Comparison of ENCODE assay signal across 31 mouse cellular contexts in the genomic region with DNA sequence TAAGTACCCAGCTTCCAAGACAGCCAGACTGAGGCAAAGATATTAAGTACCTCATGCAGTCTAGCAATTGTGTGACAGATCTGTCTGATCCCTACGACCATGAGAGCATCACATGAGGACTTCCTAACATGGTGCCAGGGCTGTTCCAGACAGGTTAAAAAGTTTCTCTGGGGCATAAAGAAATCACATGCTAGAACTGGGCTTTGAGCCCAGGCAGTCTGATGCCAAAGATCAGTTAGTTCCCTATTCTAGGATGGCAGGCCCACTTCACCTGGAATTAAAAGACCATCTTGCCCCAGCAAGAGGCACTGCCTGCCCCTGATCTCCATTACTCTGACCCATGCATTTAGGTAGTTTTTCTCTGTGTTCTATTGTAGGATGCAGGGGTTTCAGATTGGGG. TPM values are rescaled to one million over a fixed set of nuclear protein-coding genes. Genes with fewer than 3 reads are reported as not detected.
DNase-seq lines count a peak whose midpoint lies in the region; ATAC-seq and TF ChIP-seq lines count a peak whose summit lies in the region.
"Had no signal": no experiment of that assay in that cellular context is flagged by ENCODE, and none has a peak within 500 bp of the region (broad histone marks: within the 10 kb centered on the region; RNA-seq: fewer than 3 reads in every experiment).

No protein-coding gene starts in this region.

- H3K4me1 ChIP-seq in liver, adult 2 months (ENCODE audit: control insufficient read depth, insufficient read depth, low read length): no peaks in the 10 kb centered on the region
- H3K4me1 ChIP-seq in liver, postnatal 0 days (ENCODE audit: insufficient read depth): peaks cover 9% of the 10 kb centered on the region

- intact Hi-C loops in gastrocnemius, adult 2 months (cut with DNase I): loop anchor here (5.0 kb wide), 1 partner anchor 57 kb away; no protein-coding TSS in a partner anchor
- intact Hi-C loops in gastrocnemius, postnatal 14 days (cut with DNase I; ENCODE audit: low total_unique reads): no loop called here

- TF ChIP-seq CTCF in gastrocnemius, adult 2 months (IDR thresholded peaks at IDR 0.05): no peak
- TF ChIP-seq CTCF in liver, adult 2 months (IDR thresholded peaks at IDR 0.05; ENCODE audit: low read depth, low read length): no peak
- TF ChIP-seq CTCF in liver, postnatal 0 days (IDR thresholded peaks at IDR 0.05; ENCODE audit: low read depth): no peak

- H3K4me2 ChIP-seq in liver, postnatal 0 days (ENCODE audit: low read depth, low read length): no peak overlapping the region
- H3K4me2 ChIP-seq: embryonic facial prominence, embryonic 13.5 days; forebrain, embryonic 12.5 days; heart, embryonic 15.5 days; hindbrain, embryonic 15.5 days; limb, embryonic 15.5 days; lung, embryonic 15.5 days; midbrain, embryonic 12.5 days; neural tube, embryonic 12.5 days had no signal

- no peak for DNase-seq in gastrocnemius, adult 2 months
- no peak for DNase-seq in gastrocnemius, postnatal 14 days
- peak; percentile 64 for DNase-seq in kidney, adult 11 months
- DNase-seq in kidney, postnatal 4 days: no peak
- DNase-seq in liver, adult 2 months (ENCODE audit: extremely low read depth, low read depth, low spot score): peak; percentile 35
- no peak for DNase-seq in liver, postnatal 0 days
- peak; percentile 61 to 65 for DNase-seq in kidney, postnatal 25 days
- no peak for DNase-seq in urinary bladder, postnatal 36 days (ENCODE audit: low spot score in 2 of 2)
- DNase-seq: adrenal gland, postnatal 14 days; cerebellum, adult 18-20 months; cerebellum, postnatal 10 days; forebrain, postnatal 0 days; gastrocnemius, postnatal 10 days; right cerebral cortex, adult 18-20 months; spleen, adult 18-20 months; thymus, postnatal 14 days had no signal

- TF ChIP-seq EP300 in liver, postnatal 0 days (IDR thresholded peaks at IDR 0.05; ENCODE audit: low read depth): no peak

- no peak overlapping the region for H3K9ac ChIP-seq in liver, adult 2 months (ENCODE audit: low read depth, low read length)
- H3K9ac ChIP-seq in liver, postnatal 0 days (replicated peaks): no peak overlapping the region
- H3K9ac ChIP-seq: embryonic facial prominence, embryonic 13.5 days; forebrain, embryonic 12.5 days; forebrain, postnatal 0 days; heart, embryonic 15.5 days; hindbrain, embryonic 15.5 days; limb, embryonic 15.5 days; liver, embryonic 14.5 days; lung, embryonic 15.5 days; midbrain, embryonic 12.5 days; neural tube, embryonic 12.5 days had no signal

- peak overlapping the region; percentile 59 for H3K4me3 ChIP-seq in gastrocnemius, adult 2 months
- H3K4me3 ChIP-seq in liver, adult 2 months (ENCODE audit: insufficient read depth, low read depth, low read length): no peak overlapping the region
- H3K4me3 ChIP-seq in liver, postnatal 0 days (ENCODE audit: low read depth, low read length): no peak overlapping the region
- H3K4me3 ChIP-seq: embryonic facial prominence, embryonic 13.5 days; forebrain, embryonic 12.5 days; heart, adult 2 months; heart, embryonic 15.5 days; hindbrain, embryonic 15.5 days; limb, embryonic 10.5 days; limb, embryonic 15.5 days; lung, embryonic 15.5 days; midbrain, embryonic 12.5 days; myocyte; neural tube, embryonic 12.5 days had no signal

- WGBS in liver, adult 2 months: 33% methylated on average over 1 of the region's 1 CpGs
- 69% methylated on average over 1 of the region's 1 CpGs for WGBS in liver, postnatal 0 days (ENCODE audit: insufficient replicate concordance)

- no peaks in the 10 kb centered on the region for H3K27me3 ChIP-seq in liver, adult 2 months (ENCODE audit: control insufficient read depth, insufficient read depth, low read length)
- H3K27me3 ChIP-seq in liver, postnatal 0 days (ENCODE audit: insufficient read depth, low read length): no peaks in the 10 kb centered on the region
- H3K27me3 ChIP-seq: embryonic facial prominence, embryonic 13.5 days; heart, embryonic 15.5 days; hindbrain, embryonic 15.5 days; limb, embryonic 15.5 days; lung, embryonic 15.5 days; neural tube, embryonic 12.5 days had no signal

- TF ChIP-seq POLR2A in liver, adult 2 months (IDR thresholded peaks at IDR 0.05; ENCODE audit: extremely low read depth, insufficient read depth, low read length): no peak

- H3K36me3 ChIP-seq in liver, adult 2 months (ENCODE audit: control insufficient read depth, insufficient read depth, low read length): no peaks in the 10 kb centered on the region
- no peaks in the 10 kb centered on the region for H3K36me3 ChIP-seq in liver, postnatal 0 days (replicated peaks; ENCODE audit: insufficient read depth, low read length)
- H3K36me3 ChIP-seq: embryonic facial prominence, embryonic 13.5 days; forebrain, embryonic 12.5 days; heart, embryonic 15.5 days; hindbrain, embryonic 15.5 days; limb, embryonic 10.5 days; limb, embryonic 15.5 days; lung, embryonic 15.5 days; midbrain, embryonic 12.5 days; neural tube, embryonic 12.5 days had no signal

- no peak overlapping the region; the same call in 1 of the 2 replicates for H3K27ac ChIP-seq in gastrocnemius, adult 2 months
- H3K27ac ChIP-seq in liver, adult 2 months (replicated peaks; ENCODE audit: insufficient read depth, low read depth, low read length): no peak overlapping the region
- H3K27ac ChIP-seq in liver, postnatal 0 days (ENCODE audit: low read depth): no peak overlapping the region
- H3K27ac ChIP-seq: embryonic facial prominence, embryonic 13.5 days; forebrain, embryonic 12.5 days; heart, embryonic 15.5 days; hindbrain, embryonic 15.5 days; kidney, postnatal 0 days; limb, embryonic 10.5 days; limb, embryonic 15.5 days; liver, embryonic 14.5 days; lung, embryonic 15.5 days; midbrain, embryonic 12.5 days; neural tube, embryonic 12.5 days had no signal

- no peaks in the 10 kb centered on the region for H3K79me2 ChIP-seq in liver, adult 2 months (ENCODE audit: control insufficient read depth, insufficient read depth, low read length)

- H3K9me3 ChIP-seq in liver, postnatal 0 days (ENCODE audit: low read length): no peaks in the 10 kb centered on the region
- H3K9me3 ChIP-seq: embryonic facial prominence, embryonic 13.5 days; forebrain, embryonic 12.5 days; heart, embryonic 15.5 days; hindbrain, embryonic 15.5 days; limb, embryonic 10.5 days; limb, embryonic 15.5 days; lung, embryonic 15.5 days; midbrain, embryonic 12.5 days; neural tube, embryonic 12.5 days had no signal

- no peak for ATAC-seq in liver, postnatal 0 days
- ATAC-seq: forebrain, postnatal 0 days; inflammation-experienced regulatory T-cells, adult 6 months had no signal

RNA-seq across cellular contexts. Expression of a gene that starts 3.0 kb away (rescaled TPM):
- 1 to 10 TPM; 3.4 to 4.9 TPM for total RNA-seq in gastrocnemius, adult 2 months (2021)
- total RNA-seq in gastrocnemius, postnatal 14 days (2021): 1 to 10 TPM; 1.3 to 3.7 TPM
- 0.87 and 1.0 TPM in 2 replicates for total RNA-seq in liver, adult 2 months (2014; rRNA removed)
- 0.42 and 1.2 TPM in 2 replicates for polyA plus RNA-seq in liver, adult 2 months (2012; rRNA removed)
- polyA plus RNA-seq in liver, postnatal 0 days (2015; fragmentation: Nextera tagmentation; extraction: Ambion mirVana): 0.06 TPM in 1 of 2 replicates, not detected in the other
- total RNA-seq: common myeloid progenitor, adult 5-6 weeks had no signal

Comparison
In these comparisons a context has a peak if more than half of its experiments do, and no peak if none do; other contexts are left out.
1. DNase-seq: peak in kidney, adult 11 months (single experiment), liver, adult 2 months (single experiment) and kidney, postnatal 25 days (2 of 2); none in gastrocnemius, adult 2 months (single experiment), gastrocnemius, postnatal 14 days (single experiment), kidney, postnatal 4 days (0 of 2), liver, postnatal 0 days (single experiment) and urinary bladder, postnatal 36 days (0 of 2).